Mouse (Mus musculus): ENCODE data around the gene Stradb.

The Stradb gene

DNA sequence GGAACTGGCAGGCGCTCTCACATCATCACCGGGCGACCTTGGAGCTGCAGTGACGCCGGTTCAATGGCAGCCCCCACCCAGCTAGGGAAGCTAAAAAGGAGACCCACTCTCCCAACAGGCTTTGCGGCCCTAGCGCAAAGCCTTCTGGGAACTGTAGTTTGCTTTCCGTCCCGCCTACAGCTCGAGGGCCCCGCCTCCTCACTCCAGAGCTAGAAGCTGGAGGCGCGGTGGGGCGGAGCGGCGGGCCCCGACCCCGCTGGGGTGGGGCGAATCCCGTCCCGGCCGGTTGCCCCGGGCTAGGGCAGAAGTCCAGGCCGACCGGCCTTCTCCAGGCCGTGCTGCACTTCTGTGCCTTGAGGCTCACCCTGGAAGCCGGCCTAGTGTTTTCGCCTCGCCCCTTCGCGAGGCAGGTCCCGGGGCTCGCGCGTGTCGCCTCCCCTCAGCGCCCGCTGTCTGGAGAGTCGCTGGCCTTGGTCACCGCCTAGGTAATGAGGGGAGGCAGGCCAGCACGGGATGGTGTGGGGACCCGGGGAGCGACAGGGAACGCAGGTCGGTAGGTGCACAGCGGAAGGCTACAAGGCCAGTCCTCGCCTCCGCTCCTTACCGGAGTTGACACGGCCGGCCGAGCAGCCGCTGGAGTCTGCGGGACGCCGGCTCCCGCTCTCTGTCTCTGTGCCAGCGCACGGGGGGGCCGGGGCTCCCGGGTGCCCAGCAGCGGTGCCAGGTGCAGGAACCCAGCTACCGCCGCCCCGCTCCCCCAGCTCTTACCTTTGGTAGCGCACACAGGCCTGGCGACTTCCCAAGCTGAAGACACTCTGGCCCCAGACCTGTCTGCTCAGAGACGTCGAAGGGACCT, at the start of gene Stradb, which contains the start of gene Trak2:
Stradb (plus strand) TSS at position 157 of the 856 bp plus-strand sequence.
Trak2 (minus strand) TSS at position 65 of the 856 bp plus-strand sequence.
- peak; percentile 98 for DNase-seq

DNA sequence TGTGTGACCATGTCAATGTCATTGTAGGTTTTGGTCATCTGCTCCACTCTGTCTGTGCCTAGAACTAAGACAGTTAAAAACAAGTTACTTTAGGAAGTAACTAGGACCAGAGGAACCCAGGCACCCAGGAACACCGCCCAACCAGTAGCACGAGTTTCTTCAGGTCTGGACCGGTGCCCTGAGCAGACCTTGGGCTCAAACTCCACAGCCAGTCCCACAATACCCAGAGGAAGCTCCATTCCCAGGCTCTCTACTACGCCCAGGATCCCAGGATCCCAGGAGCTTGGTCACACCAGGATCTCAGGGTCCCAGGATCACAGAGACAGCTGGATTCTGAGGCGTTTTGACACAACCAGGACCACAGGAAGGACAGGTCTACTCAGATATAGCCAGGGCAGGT, 46.7 kb upstream of the Stradb start:
- DNase-seq: peak; percentile 31

- peak; percentile 85 for DNase-seq
Observed at GRCm38 (mm10) chr1:58936746-58937605, 36.3 kb upstream of the Stradb start.

GRCm38 (mm10) chr1:58937606-58938099, 35.7 kb upstream of the Stradb start:
- no peak for DNase-seq

DNA sequence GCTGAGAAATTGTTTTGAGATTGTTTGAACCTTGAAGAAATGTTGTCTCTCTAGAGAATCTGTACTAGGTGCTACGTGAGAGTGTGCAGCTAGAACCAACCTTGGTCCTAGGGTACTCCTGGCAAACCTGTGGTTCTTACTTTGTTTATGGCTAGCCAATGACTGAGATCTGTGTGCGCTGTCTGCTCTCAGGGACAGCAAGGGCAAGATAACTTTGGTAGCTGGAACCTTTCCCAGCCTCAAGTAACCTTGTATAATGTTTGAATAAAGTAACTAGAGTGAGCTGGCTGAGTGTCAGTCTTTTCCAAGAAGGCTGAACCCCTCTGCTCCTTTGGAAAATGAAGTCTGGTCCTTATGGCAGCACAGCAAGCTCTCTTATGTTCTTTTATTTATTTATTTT, 27.8 kb upstream of the Stradb start:
- DNase-seq: peak; percentile 89

- peak; percentile 77 for DNase-seq
Observed at GRCm38 (mm10) chr1:58945960-58946670, 27.2 kb upstream of the Stradb start.

- peak; percentile 2 for DNase-seq
Observed at GRCm38 (mm10) chr1:58946718-58947117, 26.6 kb upstream of the Stradb start.

DNA sequence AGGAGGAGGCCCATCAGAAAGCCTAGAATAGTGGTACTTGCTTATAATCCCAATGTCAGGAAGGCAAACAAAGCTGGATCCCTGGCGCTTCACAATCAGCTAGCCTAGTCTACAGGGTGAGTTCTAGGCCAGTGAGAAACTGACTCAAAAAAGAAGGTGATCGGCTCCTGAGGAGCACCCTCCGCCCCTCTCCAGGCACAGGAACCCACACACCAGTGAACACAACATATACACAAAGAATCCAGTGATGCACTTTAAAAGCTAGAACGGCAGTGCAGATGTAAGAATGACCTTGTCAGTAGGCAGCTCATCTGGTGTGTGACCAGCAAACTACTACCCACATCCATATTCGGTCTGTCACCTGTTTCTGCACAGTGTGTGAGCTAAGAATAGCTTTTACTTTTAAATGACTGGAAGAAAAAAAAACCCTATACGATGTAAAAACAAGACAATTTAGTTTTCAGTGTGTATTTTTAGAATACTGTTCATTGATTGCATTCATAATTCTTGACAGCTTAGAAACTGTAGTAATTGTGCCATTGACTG, 23.7 kb upstream of the Stradb start:
- DNase-seq: peak; percentile 3

DNA sequence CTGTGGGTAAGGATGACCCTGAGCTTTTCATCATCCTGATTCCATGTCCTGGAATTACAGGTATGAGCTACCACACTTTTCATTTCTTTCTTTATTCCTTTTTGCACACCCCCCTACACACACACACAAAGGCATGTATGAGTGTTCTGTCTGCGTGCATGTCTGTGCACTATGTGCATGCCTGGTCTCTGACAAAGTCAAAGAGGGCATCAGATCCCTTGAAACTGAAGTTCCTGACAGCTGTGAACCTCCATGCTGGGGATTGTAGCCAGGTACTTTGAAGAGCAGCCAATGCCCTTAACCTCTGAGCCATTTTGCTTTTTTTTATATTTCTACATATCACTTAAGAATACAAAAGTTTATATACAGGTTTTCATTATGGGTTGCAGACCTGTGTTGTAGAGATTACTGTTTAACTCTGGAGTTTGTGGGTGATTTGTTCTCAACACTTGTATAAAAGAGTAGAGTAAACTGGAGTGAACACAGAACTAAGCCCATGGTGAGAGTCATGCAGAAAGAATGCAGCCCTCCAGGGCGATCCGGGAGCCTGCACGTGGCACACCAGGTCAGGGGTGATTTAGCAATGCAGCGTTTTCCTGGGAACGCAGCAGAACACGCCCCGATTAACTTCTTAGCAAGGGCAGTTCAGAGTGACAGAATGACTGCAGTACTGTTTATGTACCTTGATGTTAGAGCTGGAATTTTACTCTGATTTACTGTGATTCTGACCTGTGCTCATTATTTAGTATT, 22.2 kb upstream of the Stradb start:
- peak; percentile 86 for DNase-seq

- peak; percentile 67 for DNase-seq
Observed at GRCm38 (mm10) chr1:58951841-58952240, 21.5 kb upstream of the Stradb start.

DNA sequence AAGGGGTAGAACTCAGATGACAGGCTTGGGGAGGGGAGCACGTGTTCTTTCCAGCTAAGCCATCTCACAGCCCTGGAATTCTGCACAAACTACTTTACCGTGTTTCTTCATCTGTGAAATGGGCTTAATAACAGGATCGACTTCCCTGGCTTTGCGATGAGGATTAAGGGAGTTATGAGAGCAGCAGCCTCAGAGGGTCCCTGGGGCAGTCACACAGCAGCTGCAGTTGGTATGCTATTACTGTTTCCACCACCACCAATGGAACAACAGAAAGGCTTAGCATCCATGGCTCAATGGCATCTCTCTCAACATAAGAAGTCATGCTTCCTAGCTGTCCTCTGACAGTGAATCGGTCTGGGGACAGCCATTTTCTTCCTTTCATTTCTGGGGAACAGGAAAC, 20.8 kb upstream of the Stradb start:
- peak; percentile 19 for DNase-seq

GRCm38 (mm10) chr1:58952997-58953396, 20.3 kb upstream of the Stradb start:
- no peak for DNase-seq

GRCm38 (mm10) chr1:58953686-58954434, 19.5 kb upstream of the Stradb start:
- peak; percentile 8 for DNase-seq

GRCm38 (mm10) chr1:58954578-58955410, 18.5 kb upstream of the Stradb start:
- no peak for DNase-seq

GRCm38 (mm10) chr1:58955716-58956115, 17.6 kb upstream of the Stradb start:
- peak; percentile 23 for DNase-seq

GRCm38 (mm10) chr1:58956229-58956628, 17.1 kb upstream of the Stradb start:
- DNase-seq: peak; percentile 59

GRCm38 (mm10) chr1:58957931-58958330, 15.4 kb upstream of the Stradb start:
- peak; percentile 65 for DNase-seq

- DNase-seq: peak; percentile 6
Observed at GRCm38 (mm10) chr1:58958789-58959526, 14.4 kb upstream of the Stradb start.

DNA sequence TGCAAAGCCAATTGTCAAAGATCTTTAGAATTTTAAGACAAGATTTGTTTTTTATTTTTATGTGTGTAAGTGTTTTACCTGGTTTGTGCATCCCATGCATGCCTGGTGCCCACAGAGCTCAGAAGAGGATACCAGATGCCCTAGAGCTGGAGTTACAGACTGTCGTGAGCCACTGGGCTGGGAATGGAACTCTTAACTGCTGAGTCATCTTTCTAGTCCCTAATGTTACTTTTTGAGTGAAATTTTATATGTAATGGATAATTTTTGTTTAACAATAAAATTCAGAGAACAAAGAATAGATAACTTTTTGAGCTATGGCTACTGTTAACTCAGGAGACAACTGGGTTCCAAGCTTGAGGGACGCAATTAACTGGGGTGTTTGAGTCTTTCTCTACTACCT, 13.6 kb upstream of the Stradb start:
- no peak for DNase-seq
